Mouse (Mus musculus): ENCODE measurements around the gene Gpr55.

DNA sequence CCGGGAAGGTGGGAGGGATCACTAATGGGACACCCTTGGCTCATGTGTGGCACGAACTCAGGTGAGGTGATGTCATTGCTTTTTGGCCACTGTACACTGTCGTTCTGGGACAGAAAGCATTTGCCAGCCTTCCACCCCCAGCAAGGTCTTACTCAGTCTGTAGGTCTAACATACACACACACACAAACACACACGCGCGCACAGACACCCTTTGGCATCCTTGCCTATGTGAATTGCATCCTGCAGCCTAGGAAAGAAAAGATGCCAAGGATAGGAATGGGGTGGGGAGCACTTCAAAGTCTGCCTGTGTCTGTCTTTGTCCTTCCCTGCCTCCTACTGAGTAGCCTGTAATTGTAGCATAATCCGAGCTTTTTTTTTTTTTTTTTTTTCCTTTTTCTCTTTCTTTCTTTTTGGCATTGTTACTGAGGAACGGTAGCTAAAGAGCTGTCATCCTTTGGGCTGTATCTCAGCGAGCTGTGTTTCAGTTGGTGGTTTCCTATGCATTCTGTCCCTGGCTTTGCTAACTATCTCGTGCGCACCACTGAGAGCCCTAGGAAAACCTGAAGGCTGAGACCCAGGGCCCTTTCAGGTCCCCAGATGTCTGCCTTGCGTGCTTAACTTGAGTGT, 61.9 kb downstream of the Gpr55 start:
- no peak for TF ChIP-seq CTCF (IDR thresholded peaks at IDR 0.05; ENCODE audit: extremely low read depth, insufficient read depth, insufficient read length, insufficient replicate concordance)
- TF ChIP-seq POLR2A (IDR thresholded peaks at IDR 0.05; ENCODE audit: low read depth, low read length) = no peak

Measured in spleen, adult 2 months (tissue).